Mouse (Mus musculus) embryonic facial prominence, embryonic 14.5 days (tissue): ENCODE measurements around the gene Ptprn2. TPM values are rescaled to one million over a fixed set of nuclear protein-coding genes. Genes with fewer than 3 reads are reported as not detected.

Source experiments
- ATAC-seq: fragments of 200-750 bp; cut with Nextera tagmentation; 2 replicates; pipeline ENCODE4 v1.8.0; 2017; ENCODE audit warnings: low read depth, moderate number of reproducible peaks, moderate TSS enrichment
- DNase-seq: peaks from one replicate; pipeline ENCODE4 v3.0.0-alpha.2; 2015; ENCODE audit warnings: low spot score
- H3K27ac ChIP-seq: fragments of 300-500 bp; sonication (generic); replicated peaks from 2 replicates; pipeline ENCODE4 v1.5.1; 2014; ENCODE audit warnings: low read depth, mild to moderate bottlenecking, low read length, moderate library complexity
- H3K27me3 ChIP-seq: fragments of 300-500 bp; sonication (generic); replicated peaks from 2 replicates; pipeline ENCODE4 v1.6.1; 2014; ENCODE audit warnings: low read length; ENCODE audit not compliant: control insufficient read depth, insufficient read depth
- H3K36me3 ChIP-seq: fragments of 300-500 bp; sonication (generic); 2 replicates; pipeline ENCODE4 v1.6.1; 2014; ENCODE audit warnings: low read length, mixed read lengths; ENCODE audit not compliant: control insufficient read depth, insufficient read depth
- H3K4me1 ChIP-seq: fragments of 300-500 bp; sonication (generic); 2 replicates; pipeline ENCODE4 v1.6.1; 2014; ENCODE audit warnings: antibody characterized with exemption, low read length; ENCODE audit not compliant: control insufficient read depth, insufficient read depth
- H3K4me2 ChIP-seq: fragments of 300-500 bp; sonication (generic); 2 replicates; pipeline ENCODE4 v1.6.1; 2014; ENCODE audit warnings: low read depth, mild to moderate bottlenecking, low read length, moderate library complexity, mixed read lengths
- H3K4me3 ChIP-seq: fragments of 300-500 bp; sonication (generic); 2 replicates; pipeline ENCODE4 v1.5.1; 2014; ENCODE audit warnings: low read depth, mild to moderate bottlenecking, low read length
- H3K9ac ChIP-seq: fragments of 300-500 bp; sonication (generic); 2 replicates; pipeline ENCODE4 v1.6.1; 2014; ENCODE audit warnings: low read depth, mild to moderate bottlenecking, low read length, moderate library complexity, mixed read lengths
- H3K9me3 ChIP-seq: fragments of 300-500 bp; sonication (generic); 2 replicates; pipeline ENCODE4 v1.6.1; 2016; ENCODE audit warnings: low read length; ENCODE audit not compliant: control insufficient read depth
- WGBS: fragments of 180-500 bp; shearing (Covaris S2); extraction: QIAGEN DNeasy Blood & Tissue Kit; methylation state at CpG from one replicate; pipeline ENCODE4 v1.1.7; 2014; 5-methylcytosine and 5-hydroxymethylcytosine counted together
- polyA plus RNA-seq: library from polyadenylated mRNA; unstranded; fragments of >200 nt; fragmentation: Nextera tagmentation; extraction: Ambion mirVana; gene quantifications from 2 replicates; pipeline ENCODE4 v1.2.1, GENCODE M21; 2014

The Ptprn2 gene
- polyA plus RNA-seq, 1 experiment from 2014 or later, result 0.65 TPM

GRCm38 (mm10) chr12:117035243-117035642 is 549.7 kb downstream of the Ptprn2 start:
- H3K27ac ChIP-seq, result no peak overlapping the region
- H3K4me3 ChIP-seq, result no peak overlapping the region
- H3K27me3 ChIP-seq, result no peaks in the 10 kb centered on the region
- H3K9me3 ChIP-seq, result no peaks in the 10 kb centered on the region
- ATAC-seq (peak; percentile 83), DNase-seq (peak; percentile 84)
- no peak overlapping the region for H3K4me2 ChIP-seq
- H3K36me3 ChIP-seq, result no peaks in the 10 kb centered on the region
- 12% methylated on average over 2 of the region's 2 CpGs for WGBS
- no peak overlapping the region for H3K9ac ChIP-seq
- H3K4me1 ChIP-seq, result no peaks in the 10 kb centered on the region

GRCm38 (mm10) chr12:117039411-117039810 is 553.9 kb downstream of the Ptprn2 start:
- ATAC-seq, result no peak
- peak; percentile 19 for DNase-seq
- Histone ChIP-seq H3K9me3 (no peaks in the 10 kb centered on the region), H3K4me3 (no peak overlapping the region), H3K9ac (no peak overlapping the region), H3K27me3 (no peaks in the 10 kb centered on the region), H3K4me2 (no peak overlapping the region), H3K4me1 (no peaks in the 10 kb centered on the region), H3K36me3 (no peaks in the 10 kb centered on the region), H3K27ac (no peak overlapping the region)
- WGBS, result 49% methylated on average over 3 of the region's 3 CpGs

- no peak for DNase-seq
- H3K27ac ChIP-seq, result no peak overlapping the region
- H3K4me2 ChIP-seq, result no peak overlapping the region
- no peaks in the 10 kb centered on the region for H3K4me1 ChIP-seq
- H3K4me3 ChIP-seq, result no peak overlapping the region
- no peaks in the 10 kb centered on the region for H3K36me3 ChIP-seq
- 98% methylated on average over 2 of the region's 2 CpGs for WGBS
- no peak for ATAC-seq
- no peak overlapping the region for H3K9ac ChIP-seq
- H3K9me3 ChIP-seq, result no peaks in the 10 kb centered on the region
- no peaks in the 10 kb centered on the region for H3K27me3 ChIP-seq
Observed at GRCm38 (mm10) chr12:117041409-117041808, 555.9 kb downstream of the Ptprn2 start.

- Histone ChIP-seq H3K4me3 (no peak overlapping the region), H3K9ac (no peak overlapping the region), H3K27ac (no peak overlapping the region), H3K4me1 (no peaks in the 10 kb centered on the region), H3K27me3 (no peaks in the 10 kb centered on the region), H3K9me3 (no peaks in the 10 kb centered on the region), H3K4me2 (no peak overlapping the region), H3K36me3 (no peaks in the 10 kb centered on the region)
- ATAC-seq (no peak), DNase-seq (no peak)
- WGBS, result 78% methylated on average over 7 of the region's 7 CpGs
Observed at GRCm38 (mm10) chr12:117042706-117043105, 557.2 kb downstream of the Ptprn2 start.

GRCm38 (mm10) chr12:117047384-117048251 is 562.1 kb downstream of the Ptprn2 start:
- H3K9ac ChIP-seq, result no peak overlapping the region
- no peak for DNase-seq
- 14% methylated on average over 3 of the region's 3 CpGs for WGBS

GRCm38 (mm10) chr12:117049829-117050228 is 564.3 kb downstream of the Ptprn2 start:
- Histone ChIP-seq H3K27ac (no peak overlapping the region), H3K9ac (no peak overlapping the region), H3K4me1 (no peaks in the 10 kb centered on the region), H3K27me3 (no peaks in the 10 kb centered on the region), H3K4me2 (no peak overlapping the region), H3K4me3 (no peak overlapping the region), H3K36me3 (no peaks in the 10 kb centered on the region), H3K9me3 (no peaks in the 10 kb centered on the region)
- ATAC-seq, result no peak
- DNase-seq, result no peak
- 86% methylated on average over 10 of the region's 10 CpGs for WGBS

More at GRCm38 (mm10) chr12:117047384-117048251, 562.1 kb downstream of the Ptprn2 start:
- H3K27me3 ChIP-seq, result no peaks in the 10 kb centered on the region
- no peaks in the 10 kb centered on the region for H3K4me1 ChIP-seq
- ATAC-seq, result peak; percentile 75
- no peak overlapping the region for H3K27ac ChIP-seq
- H3K4me2 ChIP-seq, result no peak overlapping the region
- H3K9me3 ChIP-seq, result no peaks in the 10 kb centered on the region
- no peaks in the 10 kb centered on the region for H3K36me3 ChIP-seq
- H3K4me3 ChIP-seq, result no peak overlapping the region

- H3K4me1 ChIP-seq, result no peaks in the 10 kb centered on the region
- H3K36me3 ChIP-seq, result no peaks in the 10 kb centered on the region
- no peak overlapping the region for H3K4me3 ChIP-seq
- H3K4me2 ChIP-seq, result peak overlapping the region; percentile 32; the same call in 1 of the 2 replicates
- H3K27ac ChIP-seq, result no peak overlapping the region
- WGBS, result 71% methylated on average over 9 of the region's 9 CpGs
- no peaks in the 10 kb centered on the region for H3K27me3 ChIP-seq
- H3K9ac ChIP-seq, result no peak overlapping the region
- no peaks in the 10 kb centered on the region for H3K9me3 ChIP-seq
- DNase-seq, result no peak
- ATAC-seq, result no peak
Observed at GRCm38 (mm10) chr12:117053223-117053850, 567.8 kb downstream of the Ptprn2 start.

GRCm38 (mm10) chr12:117053851-117054769 is 568.6 kb downstream of the Ptprn2 start:
- H3K9ac ChIP-seq, result no peak overlapping the region
- H3K4me2 ChIP-seq, result peak overlapping the region; percentile 32
- H3K36me3 ChIP-seq, result no peaks in the 10 kb centered on the region
- no peaks in the 10 kb centered on the region for H3K27me3 ChIP-seq
- DNase-seq (peak; percentile 59), ATAC-seq (peak; percentile 75; the same call in 1 of the 2 replicates)
- H3K4me1 ChIP-seq, result no peaks in the 10 kb centered on the region
- no peak overlapping the region; the same call in 1 of the 2 replicates for H3K4me3 ChIP-seq
- 28% methylated on average over 21 of the region's 21 CpGs for WGBS
- no peaks in the 10 kb centered on the region for H3K9me3 ChIP-seq
- no peak overlapping the region for H3K27ac ChIP-seq
